Mouse (Mus musculus): ENCODE measurements at regions not wholly inside any gene's neighbourhood (a gene's known extent, or its start where the extent isn't known, plus 50 kb on each side); places are given as distances from the start of the nearest gene placed in this dataset.
A peak's percentile ranks its signal among the peaks of the same experiment; 100 is the strongest.

DNA sequence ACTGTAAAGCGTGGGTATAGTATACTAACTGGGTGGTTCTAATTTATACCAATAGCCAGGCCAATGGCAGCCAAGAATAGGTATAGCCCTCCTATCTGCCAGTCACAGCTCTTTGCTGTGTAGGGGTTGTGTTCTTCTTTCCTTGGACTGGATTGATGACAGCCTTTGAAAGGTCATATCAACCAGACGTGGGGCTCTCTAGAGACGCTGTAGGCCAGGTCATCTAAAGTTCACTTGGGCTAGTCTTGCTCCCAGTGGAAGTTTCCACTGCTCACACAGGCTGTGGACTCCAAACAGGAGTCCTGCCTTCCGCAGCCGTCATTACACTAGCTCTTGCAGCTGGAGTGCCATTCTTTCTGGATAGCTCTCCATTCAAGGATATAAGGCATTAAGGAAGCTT is 220.3 kb downstream of the Gja1 start:
- no peak for DNase-seq (ENCODE audit: low spot score)

DNA sequence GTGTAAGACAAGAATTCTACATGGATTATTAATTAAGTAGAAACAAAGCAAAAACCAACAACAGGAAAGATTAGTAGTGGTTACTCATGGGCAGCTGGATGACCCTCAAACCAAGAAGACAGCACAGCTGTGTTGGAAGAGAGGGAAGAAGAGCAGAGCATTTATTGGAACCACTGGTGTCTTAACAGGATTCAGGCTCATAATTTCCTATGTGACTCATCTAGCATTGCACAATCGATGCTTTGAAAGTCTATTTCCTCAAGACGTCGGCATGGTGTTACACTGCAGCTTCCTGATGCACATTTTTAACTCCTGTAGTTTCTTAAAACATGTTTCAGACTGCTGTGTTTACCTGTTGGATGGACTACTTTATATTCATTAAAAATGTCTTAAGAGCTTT is 221.1 kb downstream of the Gja1 start:
- DNase-seq (ENCODE audit: low spot score), result no peak

DNA sequence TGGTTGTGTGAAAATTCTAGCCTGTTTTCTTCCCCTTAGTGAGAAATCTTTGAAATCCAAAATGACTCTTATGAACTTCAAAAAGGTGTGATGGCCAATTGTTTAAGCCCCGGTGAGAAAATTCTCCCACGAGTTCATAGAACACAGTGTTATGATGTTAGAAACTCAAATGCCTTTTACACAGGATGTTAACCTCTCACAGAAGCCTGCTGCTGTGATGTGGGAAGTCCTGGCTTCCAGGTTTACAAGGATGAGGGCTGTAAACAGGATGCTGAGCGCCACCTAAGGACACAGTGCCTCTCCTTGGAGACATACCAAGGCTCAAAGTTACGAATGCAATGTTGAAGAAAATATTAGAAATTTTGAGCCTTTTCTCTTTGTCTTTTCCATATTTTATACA is 222.8 kb downstream of the Gja1 start:
- DNase-seq (ENCODE audit: low spot score), result no peak

- DNase-seq (ENCODE audit: low spot score), result no peak
Measured at GRCm38 (mm10) chr10:56611564-56612288, 234.6 kb downstream of the Gja1 start.

GRCm38 (mm10) chr10:56642656-56643055 is 265.5 kb downstream of the Gja1 start:
- DNase-seq (ENCODE audit: low spot score), result no peak

DNA sequence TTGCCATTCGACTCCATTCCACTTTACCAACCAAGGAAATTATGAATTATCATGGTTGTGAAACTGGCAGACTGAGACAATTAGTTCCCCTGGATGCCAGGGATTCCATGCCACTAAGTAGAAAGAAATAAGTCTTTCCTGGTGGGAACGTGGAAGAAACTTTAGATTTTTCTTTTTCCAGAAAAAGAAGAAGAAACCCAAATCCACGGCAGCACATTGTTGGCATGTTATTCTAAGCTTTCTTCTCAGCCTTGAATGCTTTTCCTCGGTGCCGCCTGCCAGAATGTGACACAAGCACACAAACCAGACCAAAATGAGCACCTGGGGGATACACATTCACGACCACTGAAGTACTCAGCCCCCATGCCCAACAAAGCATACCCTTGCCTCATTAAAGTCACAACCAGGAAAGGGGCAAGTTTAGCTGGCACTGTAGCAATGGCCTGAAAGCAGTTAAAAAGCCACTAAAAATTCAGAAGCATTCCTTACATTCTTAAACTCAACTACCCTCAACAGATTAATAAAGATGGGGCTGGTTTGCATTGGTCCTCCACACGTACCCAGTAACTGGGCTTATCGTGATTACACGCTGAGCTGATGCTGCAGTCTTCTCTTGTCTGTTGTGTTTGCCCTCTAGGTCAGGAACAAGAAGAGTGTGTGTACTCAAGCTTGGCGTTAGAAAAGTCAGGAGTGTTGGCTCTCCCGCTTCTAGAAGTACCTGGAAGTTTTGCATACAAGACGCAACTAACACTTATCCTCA is 266.4 kb downstream of the Gja1 start:
- DNase-seq (ENCODE audit: low spot score), result no peak

- no peak for DNase-seq (ENCODE audit: low spot score)
Measured at GRCm38 (mm10) chr10:56660501-56660900, 283.4 kb downstream of the Gja1 start.

DNA sequence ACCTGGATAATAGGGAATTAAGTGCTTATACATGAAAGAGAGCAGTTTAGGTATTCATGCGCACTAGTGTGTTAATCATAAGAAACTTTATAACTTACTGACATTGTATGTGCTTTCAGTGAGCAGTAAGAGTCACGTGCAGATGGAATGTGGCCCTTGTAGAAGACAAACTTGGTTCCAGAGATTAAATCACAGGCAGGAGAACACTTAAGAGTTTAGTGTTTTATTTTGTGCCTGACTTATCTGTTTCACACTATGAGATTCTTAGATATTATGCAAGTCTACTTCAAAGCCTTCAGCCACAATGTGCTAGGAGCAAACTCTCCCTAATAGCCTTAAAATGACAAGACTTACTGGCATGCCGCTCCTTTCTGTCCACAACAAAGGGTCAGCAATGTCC is 296.8 kb downstream of the Gja1 start:
- no peak for DNase-seq (ENCODE audit: low spot score)

GRCm38 (mm10) chr10:56682901-56683300 is 305.8 kb downstream of the Gja1 start:
- DNase-seq (ENCODE audit: low spot score), result no peak

- DNase-seq (ENCODE audit: low spot score), result no peak
Measured at GRCm38 (mm10) chr10:56685655-56686250, 308.6 kb downstream of the Gja1 start.

GRCm38 (mm10) chr10:56691467-56691866 is 314.3 kb downstream of the Gja1 start:
- DNase-seq (ENCODE audit: low spot score), result no peak

- DNase-seq (ENCODE audit: low spot score), result no peak
Measured at GRCm38 (mm10) chr10:56695100-56695499, 318.0 kb downstream of the Gja1 start.

GRCm38 (mm10) chr10:56700126-56700525 is 323.0 kb downstream of the Gja1 start:
- DNase-seq (ENCODE audit: low spot score), result peak; percentile 12

- no peak for DNase-seq (ENCODE audit: low spot score)
Measured at GRCm38 (mm10) chr10:56708411-56708810, 331.3 kb downstream of the Gja1 start.

DNA sequence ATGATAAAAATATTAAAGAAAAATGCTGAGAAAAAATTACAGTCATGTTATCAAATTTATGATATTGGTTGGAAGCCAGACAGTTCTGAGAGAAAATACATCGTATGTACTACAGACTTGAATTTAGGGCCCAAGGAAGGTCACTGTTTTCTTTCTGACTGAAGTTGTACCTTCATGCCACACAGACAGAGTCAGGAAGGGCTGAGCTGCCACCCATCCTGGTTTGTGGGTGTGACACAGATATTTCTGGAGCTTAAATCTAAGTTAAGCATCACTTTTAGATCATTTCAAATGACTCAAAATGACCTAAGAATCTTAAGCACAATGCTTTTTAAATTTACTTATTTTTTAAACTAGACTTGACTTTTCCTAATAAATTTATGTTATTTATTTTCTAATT is 331.8 kb downstream of the Gja1 start:
- no peak for DNase-seq (ENCODE audit: low spot score)

DNA sequence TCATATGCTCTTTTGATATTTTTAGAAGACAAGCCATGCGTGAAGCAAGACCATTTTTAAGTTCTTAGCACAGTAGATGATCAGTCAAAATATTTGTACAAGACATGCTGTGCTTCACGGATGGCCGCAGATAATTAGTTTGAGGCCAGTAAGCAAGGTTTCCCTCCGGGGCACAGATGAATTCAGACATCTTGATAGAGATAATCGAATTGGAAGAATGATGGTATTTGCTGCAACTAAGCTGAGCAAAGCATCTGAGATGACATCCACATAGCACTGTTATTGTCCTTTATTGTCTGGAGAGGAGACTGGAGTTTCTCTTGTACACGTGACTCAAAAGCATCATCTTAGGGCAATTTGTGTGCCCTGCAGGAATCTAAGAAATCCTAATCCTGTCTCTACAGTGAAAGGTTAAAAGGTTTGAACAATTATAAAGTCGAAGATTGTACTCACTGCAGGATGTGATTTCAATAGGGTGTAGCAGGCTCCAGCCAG is 335.5 kb downstream of the Gja1 start:
- no peak for DNase-seq (ENCODE audit: low spot score)

- DNase-seq (ENCODE audit: low spot score), result no peak
Measured at GRCm38 (mm10) chr10:56737073-56737472, 359.9 kb downstream of the Gja1 start.

GRCm38 (mm10) chr10:56739621-56740020 is 362.5 kb downstream of the Gja1 start:
- DNase-seq (ENCODE audit: low spot score), result no peak

GRCm38 (mm10) chr10:56752134-56752533 is 375.0 kb downstream of the Gja1 start:
- no peak for DNase-seq (ENCODE audit: low spot score)

- no peak for DNase-seq (ENCODE audit: low spot score)
Measured at GRCm38 (mm10) chr10:56753576-56753975, 376.4 kb downstream of the Gja1 start.

DNA sequence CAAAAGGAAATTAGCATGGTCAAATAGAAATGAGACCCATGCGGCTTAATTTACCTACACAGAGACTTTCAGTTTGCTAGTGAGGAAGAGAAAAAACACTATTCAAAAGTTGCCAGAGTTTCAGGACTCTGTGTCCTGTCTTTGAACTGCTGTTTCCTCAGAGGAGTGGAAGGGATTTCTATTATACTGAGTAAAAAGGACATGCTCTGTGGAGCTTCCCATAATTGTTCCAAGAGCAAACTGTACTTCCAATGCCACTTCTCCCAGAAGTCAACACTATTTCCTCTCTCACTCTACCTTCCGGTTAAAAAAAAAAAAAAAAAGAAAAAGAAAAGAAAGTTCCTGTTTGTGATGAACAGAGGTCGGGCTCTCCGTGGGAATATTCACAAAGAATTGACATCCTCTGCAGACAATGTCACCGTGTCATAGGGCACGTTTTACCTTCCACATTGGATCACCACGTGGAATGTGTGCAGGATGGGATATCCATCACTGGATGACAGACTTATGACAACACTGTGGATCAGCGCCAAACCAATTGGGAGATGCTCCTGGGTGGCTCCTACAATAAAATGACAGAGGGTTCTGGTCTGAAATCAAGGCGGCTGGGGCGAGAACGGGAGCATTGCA is 377.5 kb downstream of the Gja1 start:
- DNase-seq (ENCODE audit: low spot score), result no peak

- DNase-seq (ENCODE audit: low spot score), result no peak
Measured at GRCm38 (mm10) chr10:56770629-56771028, 393.5 kb downstream of the Gja1 start.

GRCm38 (mm10) chr10:56782265-56782664 is 405.1 kb downstream of the Gja1 start:
- no peak for DNase-seq (ENCODE audit: low spot score)
